Mouse (Mus musculus) lung, postnatal 0 days (tissue): ENCODE measurements around the gene Atp1b1.

ENCODE experiments used
- CTCF ChIP-seq: IDR thresholded peaks from 2 replicates; pipeline ENCODE4 v1.5.1; 2016; ENCODE audit warnings: antibody characterized with exemption, mild to moderate bottlenecking
- EP300 ChIP-seq: IDR thresholded peaks from 2 replicates; pipeline ENCODE4 v1.6.1; 2016; ENCODE audit warnings: antibody characterized with exemption, mild to moderate bottlenecking, control low read depth

DNA sequence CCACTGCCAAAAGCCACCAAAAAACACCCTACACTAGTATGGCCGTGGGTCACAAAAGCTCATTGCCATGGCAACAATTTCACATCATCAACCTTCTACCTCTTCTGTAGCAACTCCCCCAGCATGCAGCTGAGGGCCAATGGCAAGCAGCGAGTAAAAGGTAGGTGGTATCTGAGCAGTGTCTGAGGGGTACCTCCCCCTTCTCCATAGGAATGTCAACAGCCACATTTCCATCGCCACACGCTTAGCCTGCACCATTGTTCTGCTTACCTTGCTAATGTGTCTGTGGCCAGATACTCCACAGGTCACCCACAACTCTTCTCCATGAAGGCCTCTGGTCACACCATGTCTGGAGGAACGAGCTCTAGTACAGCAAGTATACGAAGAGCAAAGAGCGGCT, 15.2 kb upstream of the Atp1b1 start:
- no peak for TF ChIP-seq CTCF
- TF ChIP-seq EP300, result no peak
